Mouse (Mus musculus): ENCODE data around the gene Apoa5.

Apoa5 gene

DNA sequence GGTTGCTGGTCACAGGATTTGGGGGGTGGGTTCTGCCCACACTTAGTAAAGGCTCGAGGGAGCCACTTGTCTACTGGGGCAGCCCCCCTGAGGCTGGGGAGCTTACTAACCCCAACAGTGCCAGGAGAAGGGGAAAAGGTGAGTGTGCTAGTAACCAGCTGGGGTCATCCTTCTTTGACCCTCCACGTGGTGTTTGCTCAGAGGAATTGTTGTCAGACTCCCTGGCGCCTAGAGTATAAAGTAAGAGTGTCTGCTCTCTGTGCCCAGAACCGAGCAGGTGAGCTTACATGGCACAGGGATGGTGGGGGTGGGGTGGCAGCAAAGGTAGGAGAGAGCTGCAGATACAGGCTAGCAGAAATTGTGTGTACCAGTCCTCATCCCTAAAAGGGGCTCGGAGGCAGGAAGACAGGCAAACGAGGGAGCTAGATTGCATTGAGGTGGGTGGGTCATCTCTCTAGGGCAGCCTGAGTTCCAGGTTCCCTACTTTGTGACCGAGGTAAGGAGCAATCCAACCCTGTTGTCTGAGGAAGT lies at the start of gene Apoa5:
TSS of gene Apoa5 (plus strand) at position 291 of the 531 bp plus-strand sequence.
- DNase-seq (ENCODE audit: low read depth, low spot score), result no peak

DNA sequence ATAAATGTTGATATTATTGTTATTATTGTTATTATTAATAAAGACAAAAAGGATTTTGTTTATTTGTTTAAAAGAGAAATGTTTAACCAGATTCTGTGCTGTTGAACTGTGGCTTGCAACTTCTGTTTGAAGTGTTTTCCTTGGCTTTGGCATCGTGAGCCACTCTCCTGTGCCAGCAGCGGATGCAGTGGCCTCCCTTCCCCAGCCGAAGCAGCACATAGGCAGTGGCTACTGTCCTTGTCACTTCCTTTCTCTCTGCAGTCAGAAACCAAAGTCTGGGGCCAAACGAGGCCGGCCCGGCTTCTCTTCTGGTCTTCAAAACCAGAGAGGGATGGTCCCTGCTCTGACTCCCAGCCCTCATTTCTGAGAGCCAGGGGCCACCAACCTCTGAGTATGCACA lies 45.3 kb upstream of the Apoa5 start:
- DNase-seq (ENCODE audit: low read depth, low spot score), result no peak

DNA sequence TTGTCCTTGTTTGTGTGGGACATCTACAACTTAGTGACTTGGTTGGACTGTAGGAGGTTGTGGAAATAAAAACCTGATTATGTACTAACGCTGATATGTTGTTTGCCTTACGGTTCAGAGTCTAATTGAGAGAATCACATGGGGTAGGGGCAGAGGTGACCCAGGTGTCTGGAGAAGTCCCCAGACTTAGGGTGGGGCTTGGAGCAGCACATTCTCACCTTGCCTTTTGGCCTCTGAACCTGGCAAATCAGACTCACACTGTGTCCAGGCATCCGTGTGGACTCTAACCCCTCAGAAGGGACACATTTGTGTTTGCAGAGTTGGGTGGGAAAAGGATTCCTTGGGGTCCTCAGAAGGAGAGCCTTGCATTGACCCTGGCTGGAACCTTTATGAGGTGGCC lies 44.3 kb upstream of the Apoa5 start:
- DNase-seq (ENCODE audit: low read depth, low spot score), result no peak

DNA sequence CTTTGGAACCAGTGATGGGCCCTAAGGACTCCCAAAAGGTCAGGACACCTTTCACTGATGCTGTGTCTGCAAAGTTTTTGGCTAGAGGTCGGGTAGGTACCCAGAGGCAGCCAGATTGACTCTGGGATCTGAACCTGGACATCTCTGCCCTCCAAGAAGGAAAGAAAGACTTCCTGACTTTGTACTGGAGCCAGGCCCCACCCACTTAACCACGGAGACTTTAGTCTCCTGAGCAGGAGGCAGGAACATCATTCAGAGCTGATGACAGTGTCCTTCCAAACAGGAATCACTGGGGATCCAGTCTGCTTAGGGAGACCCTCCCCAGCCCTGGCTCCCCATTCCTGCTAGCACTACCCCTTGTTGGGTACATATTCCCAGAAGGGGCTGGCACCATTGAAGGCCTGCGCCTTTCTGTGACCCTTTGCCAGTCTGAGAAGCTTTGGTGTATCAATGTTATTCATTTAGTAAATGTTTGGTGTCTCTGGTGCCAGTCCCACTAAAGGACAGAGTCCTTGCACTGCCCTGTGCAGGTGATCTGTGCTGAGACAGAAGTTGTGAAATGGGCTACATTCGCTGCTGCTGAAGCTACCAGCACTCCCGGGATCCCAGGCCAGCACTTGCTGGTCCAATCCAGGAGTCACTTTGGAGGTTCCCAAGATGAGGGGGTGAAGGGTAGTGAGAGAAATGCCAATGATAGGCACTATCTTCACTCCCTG lies 43.3 kb upstream of the Apoa5 start:
- no peak for DNase-seq (ENCODE audit: low read depth, low spot score)

DNA sequence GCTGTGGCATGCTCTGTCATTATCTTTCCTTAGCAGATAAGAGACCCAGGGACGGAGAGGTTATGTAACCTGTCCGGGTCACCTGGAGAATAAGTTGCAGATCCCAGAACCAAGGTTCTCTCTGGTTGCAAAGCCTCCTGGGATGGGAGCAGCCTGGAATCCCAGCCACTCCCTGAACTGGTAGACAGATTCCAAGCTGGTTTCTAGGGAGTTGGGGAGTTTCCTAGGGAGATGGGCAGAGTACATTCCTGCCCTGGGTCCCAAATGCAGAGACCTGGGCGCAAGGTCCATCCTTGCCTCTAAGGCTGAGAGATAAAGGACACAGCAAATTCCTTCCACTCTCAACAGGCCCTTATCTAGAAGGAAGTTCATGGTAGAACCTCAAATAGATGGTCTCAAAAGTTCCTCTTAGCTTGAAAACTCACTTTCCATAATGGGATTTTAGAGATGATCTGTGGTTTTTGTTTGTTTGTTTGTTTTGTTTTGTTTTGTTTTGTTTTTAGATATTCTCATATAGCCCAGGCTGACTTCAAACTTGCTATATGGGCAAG lies 41.3 kb upstream of the Apoa5 start:
- DNase-seq (ENCODE audit: low read depth, low spot score), result no peak

DNA sequence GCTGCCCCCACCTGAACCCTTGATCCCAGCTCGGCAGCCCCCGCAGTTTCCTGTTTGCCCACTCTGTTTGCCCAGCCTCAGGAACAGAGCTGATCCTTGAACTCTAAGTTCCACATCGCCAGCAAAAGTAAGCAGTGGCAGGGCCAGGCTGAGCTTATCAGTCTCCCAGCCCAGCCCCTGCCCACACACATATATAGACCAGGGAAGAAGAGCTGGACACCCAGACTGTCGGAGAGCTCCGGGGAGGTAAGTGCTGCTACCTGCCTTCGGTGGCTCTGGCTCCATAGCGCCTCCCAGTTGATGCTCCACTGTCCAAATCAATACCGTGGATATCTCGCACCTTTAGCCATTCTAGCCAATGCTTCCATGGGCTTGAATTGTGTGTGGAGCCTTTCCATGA lies 39.9 kb upstream of the Apoa5 start, which contains the start of gene Apoa1:
TSS of gene Apoa1 (plus strand) at position 90 of the 400 bp plus-strand sequence.
- no peak for DNase-seq (ENCODE audit: low read depth, low spot score)

DNA sequence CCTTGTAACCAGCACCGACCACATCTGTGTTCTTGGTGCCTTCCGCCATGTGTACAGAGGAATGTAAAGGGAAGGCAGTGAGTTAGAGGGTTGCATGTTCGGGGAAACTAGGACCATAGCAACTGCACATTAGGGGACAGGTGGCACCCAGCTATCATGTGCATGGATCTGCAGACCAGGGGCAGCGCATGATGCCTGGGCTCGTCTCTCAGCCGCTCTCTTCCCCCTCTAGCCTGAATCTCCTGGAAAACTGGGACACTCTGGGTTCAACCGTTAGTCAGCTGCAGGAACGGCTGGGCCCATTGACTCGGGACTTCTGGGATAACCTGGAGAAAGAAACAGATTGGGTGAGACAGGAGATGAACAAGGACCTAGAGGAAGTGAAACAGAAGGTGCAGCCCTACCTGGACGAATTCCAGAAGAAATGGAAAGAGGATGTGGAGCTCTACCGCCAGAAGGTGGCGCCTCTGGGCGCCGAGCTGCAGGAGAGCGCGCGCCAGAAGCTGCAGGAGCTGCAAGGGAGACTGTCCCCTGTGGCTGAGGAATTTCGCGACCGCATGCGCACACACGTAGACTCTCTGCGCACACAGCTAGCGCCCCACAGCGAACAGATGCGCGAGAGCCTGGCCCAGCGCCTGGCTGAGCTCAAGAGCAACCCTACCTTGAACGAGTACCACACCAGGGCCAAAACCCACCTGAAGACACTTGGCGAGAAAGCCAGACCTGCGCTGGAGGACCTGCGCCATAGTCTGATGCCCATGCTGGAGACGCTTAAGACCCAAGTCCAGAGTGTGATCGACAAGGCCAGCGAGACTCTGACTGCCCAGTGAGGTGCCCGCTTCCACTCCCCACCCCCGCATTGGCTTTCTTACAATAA lies 38.6 kb upstream of the Apoa5 start:
- DNase-seq (ENCODE audit: low read depth, low spot score), result peak; percentile 47

DNA sequence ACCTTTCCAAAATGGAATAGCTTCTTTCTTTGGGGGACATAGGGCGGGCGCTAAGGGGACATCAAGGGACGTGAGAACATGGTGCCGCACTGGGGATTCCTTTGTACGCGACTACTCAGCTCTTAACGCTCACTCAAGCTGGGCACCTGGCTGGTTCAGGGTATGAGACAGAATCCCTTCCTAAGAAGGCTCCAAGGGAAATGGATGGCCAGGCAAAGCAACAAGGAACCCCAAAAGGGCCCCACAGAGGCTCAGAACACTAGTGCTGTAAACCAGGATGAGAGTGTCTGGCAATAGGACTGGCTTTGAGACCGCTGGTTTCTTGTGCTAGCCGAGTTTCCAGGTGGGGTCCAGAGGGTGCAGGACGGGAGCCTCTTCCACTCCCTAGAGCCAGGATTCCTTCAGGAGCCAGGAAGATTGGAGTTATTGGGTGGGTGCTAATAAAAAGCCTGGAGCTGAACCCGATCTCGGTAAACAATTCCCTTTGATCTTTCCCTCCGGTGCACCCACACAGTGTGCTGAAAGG lies 37.9 kb upstream of the Apoa5 start:
- no peak for DNase-seq (ENCODE audit: low read depth, low spot score)

DNA sequence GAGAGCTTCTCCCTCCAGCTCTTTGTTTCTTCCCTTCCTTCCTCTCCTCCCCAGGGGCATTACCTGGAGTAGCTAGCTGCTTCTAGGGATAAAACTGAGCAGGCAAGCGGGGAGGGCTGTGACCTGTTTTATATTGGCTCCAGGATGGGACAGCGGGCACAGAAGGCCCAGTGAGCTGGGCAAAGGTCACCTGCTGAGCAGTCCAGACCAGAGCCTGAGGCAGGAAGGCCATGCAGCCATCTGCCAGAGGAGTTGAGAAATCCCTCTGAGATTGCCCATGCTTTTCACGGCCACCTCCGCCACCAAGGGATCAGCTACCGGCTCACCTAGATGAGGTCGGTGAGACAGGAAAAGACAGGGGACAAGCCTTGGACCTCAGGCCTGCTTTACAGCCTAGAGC lies 33.2 kb upstream of the Apoa5 start:
- DNase-seq (ENCODE audit: low read depth, low spot score), result no peak

DNA sequence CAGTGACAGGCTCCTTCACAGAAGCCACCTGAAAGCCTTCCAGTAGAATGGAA lies 33.0 kb upstream of the Apoa5 start, which contains the start of gene Apoc3:
TSS of gene Apoc3 (minus strand) at position 41 of the 53 bp plus-strand sequence.
- DNase-seq (ENCODE audit: low read depth, low spot score), result no peak

DNA sequence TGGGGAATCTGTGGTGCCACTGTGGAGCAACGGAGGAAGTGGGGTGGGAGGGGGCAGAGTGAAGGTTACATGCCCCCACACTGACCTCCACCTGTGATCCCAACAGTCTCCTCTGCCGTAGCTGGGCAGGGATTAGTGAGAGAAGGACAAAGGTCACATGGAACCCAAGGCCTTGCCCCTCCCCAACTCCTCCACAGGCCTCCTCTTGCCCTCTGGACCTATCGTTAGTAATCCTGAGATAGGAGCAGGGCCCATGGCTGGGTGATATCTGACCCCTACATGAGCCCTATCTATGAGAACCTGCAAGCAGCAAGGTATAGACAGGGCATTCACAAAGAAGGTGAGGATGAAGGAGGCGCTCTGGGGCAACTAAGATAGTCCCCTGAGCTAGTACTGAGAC lies 32.8 kb upstream of the Apoa5 start:
- DNase-seq (ENCODE audit: low read depth, low spot score), result no peak

DNA sequence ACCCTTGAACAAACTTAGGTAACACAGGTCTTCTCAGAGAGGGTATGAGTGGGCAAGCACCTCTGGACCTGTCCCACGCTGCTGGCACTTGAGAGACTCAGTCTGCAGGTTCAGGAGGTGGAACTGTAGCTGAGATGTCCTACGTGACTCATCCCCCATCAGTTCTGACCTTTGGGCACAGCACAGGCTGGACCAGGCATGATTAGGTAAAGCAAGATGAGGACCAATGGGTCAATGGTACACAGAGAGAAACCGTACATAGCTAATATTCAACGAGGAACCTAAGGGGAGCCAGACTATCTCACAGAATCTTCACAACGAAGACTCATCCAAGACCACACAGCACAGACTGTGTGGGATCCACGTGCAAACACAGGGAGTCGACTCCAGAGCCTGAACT lies 29.6 kb upstream of the Apoa5 start:
- no peak for DNase-seq (ENCODE audit: low read depth, low spot score)

DNA sequence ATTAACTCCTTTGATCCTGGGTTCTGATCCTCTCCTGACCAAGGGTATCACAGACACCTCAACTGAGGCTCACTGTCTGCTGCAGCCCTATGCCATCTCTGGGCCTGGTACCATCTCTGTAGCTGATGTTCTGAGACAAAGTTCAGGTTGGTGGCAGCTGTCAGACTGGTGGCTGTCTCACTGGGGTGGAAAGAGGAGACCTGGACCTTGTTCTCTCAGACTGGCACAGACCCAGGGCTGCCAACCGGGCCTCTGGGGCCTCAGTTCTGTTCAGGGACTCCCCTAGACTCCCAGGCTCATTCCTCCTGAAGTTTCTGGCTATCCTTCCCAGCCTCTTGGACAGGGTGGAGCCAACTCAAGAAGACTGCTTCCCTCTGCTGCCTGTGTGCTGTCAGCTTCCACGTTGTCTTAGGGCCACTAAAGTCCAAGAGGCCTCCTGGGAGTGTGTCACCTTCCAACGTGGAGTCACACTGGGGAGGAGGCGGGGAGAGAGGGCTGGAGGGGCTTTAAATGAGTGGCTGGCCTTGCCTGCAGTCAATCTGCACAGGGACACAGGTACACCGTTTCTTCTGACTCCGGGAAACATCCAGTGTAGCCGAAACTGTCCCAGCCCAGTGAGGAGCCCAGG lies 27.8 kb upstream of the Apoa5 start, which contains the start of gene Apoa4:
TSS of gene Apoa4 (plus strand) at position 171 of the 628 bp plus-strand sequence.
- no peak for DNase-seq (ENCODE audit: low read depth, low spot score)

DNA sequence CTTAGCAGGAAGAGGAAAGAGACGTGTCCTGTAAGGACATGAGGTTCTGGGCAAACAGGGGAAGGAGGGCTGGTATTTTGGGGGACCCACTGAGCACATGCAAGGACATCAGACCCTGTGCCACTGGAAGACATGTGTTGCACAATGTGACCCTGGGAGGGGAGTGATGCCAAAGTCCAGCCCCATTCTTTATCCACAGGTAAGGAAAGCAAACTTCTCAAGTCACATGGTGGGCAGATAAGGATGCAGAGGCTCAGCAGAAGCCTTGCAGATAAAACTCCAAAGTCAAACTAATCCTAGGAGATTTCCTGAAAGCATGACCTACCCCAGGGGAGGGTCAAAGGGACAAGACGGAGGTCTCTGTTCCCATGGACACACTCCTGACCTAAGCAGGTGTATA lies 26.6 kb upstream of the Apoa5 start:
- DNase-seq (ENCODE audit: low read depth, low spot score), result no peak

DNA sequence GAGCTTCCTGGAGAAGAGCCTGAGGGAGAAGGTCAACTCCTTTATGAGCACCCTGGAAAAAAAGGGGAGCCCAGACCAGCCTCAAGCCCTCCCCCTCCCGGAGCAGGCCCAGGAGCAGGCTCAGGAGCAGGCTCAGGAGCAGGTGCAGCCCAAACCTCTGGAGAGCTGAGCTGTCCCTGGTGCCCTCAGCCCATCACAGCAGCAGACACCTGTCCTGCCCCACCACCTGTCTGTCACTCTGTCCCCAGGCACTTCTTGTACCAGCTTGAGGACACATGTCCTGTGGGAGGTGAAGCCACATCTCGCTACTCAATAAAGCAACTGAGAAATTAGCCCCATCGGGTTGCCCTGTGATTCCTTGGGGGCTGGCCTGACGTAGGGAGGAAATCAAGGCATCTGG lies 25.3 kb upstream of the Apoa5 start:
- DNase-seq (ENCODE audit: low read depth, low spot score), result no peak

DNA sequence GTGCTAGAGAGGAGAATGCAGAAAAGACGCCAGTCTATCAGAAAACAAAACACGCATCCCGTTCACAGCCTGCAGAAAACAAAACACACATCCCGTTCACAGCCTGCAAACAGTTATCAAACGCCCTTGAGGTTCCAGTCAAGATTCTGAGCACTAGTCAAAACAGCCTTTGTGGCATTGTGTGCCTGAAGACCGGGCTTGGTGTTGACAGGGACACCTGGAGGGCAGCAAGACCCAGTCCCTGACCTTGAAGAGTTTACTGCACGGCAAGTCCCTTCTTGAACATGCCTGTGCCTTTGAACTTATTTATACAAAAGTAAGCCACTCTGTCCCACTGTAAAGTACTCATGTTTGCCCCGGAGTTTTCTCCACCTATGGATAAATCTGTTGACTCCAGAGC lies 24.8 kb upstream of the Apoa5 start:
- DNase-seq (ENCODE audit: low read depth, low spot score), result no peak

DNA sequence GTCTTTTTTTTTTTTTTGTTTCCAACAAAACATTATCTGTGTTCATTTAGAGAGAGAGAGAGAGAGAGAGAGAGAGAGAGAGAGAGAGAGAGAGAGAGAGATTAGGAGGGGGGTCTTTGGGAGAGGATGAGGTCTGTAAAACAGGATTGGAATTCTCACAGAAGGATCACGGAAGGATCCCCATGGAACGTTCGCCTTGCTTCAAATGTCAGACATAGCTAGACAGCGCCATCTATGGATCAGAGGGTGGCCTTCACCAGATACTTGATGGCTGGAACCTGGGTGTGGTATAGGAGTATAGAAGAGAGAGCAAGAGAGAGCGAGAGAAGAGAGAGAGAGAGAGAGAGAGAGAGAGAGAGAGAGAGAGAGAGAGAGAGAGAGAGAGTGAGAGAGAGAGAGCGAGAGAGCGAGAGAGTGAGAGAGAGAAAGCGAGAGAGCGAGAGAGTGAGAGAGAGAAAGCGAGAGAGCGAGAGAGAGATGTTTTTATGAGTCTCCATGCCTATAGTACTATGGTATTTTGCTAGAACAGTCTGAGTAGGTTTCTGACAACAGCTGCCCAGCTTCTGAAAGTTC lies 21.6 kb upstream of the Apoa5 start:
- DNase-seq (ENCODE audit: low read depth, low spot score), result peak; percentile 62

DNA sequence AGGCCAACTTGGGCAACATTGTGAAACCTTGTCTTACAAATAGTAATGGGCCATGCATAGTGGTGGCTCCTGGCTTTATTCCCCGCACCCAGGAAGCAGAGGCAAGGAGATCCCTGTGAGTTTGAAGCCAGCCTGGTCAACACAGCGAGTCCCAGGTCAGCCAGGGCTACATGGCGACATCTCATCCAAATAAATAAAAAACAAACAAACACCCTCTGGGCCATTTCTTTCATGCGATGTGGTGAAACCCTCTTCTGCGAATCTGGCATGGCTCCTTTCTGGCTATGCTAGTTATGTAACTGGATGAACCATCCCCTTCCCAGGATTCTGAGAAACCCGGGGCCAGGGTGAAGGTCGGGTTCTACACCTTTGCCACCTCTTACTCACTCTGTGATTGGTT lies 12.3 kb upstream of the Apoa5 start:
- no peak for DNase-seq (ENCODE audit: low read depth, low spot score)

DNA sequence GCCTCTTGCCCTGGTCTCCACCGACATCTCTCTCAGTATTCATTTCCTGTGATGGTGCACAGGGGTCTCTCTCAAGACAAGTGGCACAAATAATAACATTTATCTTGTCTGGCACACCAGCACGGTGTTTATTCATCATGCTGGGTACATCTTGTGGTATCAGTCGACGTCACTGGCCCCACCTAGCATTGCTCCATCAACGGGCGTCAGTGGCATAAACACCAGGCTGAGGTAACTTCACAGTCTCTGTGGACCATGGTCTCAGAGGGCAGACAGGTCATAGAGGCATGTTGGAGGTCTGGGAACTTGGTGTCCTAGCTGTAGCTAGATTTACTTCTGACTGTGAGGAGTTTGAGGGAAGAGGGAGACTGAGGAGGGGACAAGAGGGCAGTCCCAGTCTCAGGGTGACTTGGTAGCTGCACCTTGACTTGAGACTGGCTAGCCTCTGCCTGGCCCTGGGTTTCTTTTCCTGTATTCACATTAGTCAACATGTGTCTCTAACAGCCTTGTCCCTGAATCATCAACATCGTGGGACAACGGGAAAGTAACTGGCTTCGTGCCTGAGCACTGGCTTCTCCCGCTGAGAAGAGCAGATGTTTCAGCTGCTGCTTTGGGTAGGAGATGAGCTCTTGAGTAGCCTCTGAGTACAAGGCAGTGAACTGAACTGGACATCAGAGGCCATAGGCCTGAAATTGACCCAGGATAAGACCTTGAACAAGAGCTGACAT lies 11.6 kb upstream of the Apoa5 start:
- no peak for DNase-seq (ENCODE audit: low read depth, low spot score)

DNA sequence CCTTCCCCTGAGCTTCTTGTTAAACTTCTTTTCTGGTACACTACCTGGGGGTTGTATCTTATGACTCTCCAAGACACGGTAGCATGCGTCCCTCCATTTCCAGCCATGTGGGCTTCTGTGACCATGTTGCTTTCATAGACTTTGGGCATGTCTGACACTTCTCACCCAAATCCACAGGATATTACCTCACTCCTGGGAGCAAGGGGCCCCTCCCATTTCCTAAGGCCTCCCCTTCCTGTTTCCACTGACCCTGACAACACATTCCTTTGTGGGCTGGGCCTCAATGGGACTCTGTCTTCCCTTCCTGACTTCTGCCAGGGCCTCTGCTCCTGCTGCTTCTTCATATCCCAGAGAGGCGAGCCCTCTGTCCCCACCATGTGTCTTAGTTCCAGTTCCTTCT lies 10.9 kb upstream of the Apoa5 start:
- no peak for DNase-seq (ENCODE audit: low read depth, low spot score)

DNA sequence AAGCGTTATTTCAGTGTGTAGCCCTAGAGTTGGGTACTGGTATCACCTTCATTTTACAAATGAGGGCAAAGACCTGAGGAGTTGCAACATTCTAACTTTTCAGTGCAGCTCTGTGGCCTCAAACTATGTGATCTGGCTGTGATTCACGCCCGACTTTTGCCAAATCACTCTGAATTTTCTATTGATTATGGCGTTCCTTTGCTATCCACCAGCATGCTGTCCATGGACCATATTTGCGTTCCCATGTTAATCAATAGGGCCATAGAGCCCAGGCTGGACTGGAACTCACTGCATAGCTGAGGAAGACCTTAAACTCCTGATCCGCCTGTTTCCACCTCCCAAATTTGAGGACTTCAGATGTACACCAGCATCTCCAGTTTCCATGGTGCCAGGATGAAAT lies 9.3 kb upstream of the Apoa5 start:
- no peak for DNase-seq (ENCODE audit: low read depth, low spot score)

Data from A20 (cell line).